Mouse (Mus musculus) heart, postnatal 0 days (tissue): ENCODE data around the gene Cd9.
A peak's percentile ranks its signal among the peaks of the same experiment; 100 is the strongest.

Experiments used
- CTCF ChIP-seq: IDR thresholded peaks from 2 replicates; pipeline ENCODE4 v1.5.1; 2016; ENCODE audit warnings: antibody characterized with exemption, control low read depth, low read depth
- EP300 ChIP-seq: IDR thresholded peaks from 2 replicates; pipeline ENCODE4 v1.6.1; 2016; ENCODE audit warnings: antibody characterized with exemption, low read depth

GRCm38 (mm10) chr6:125418744-125419143, 75.8 kb downstream of the Cd9 start:
- TF ChIP-seq CTCF: peak; percentile 87
- no peak for TF ChIP-seq EP300
